Mouse (Mus musculus) intestine, postnatal 0 days (tissue): ENCODE results near the gene Rapgef4. TPM values are rescaled to one million over a fixed set of nuclear protein-coding genes. Genes with fewer than 3 reads are reported as not detected.
"Not testable (repeated sequence)": the region's sequence is repeated elsewhere in the genome, so short reads cannot be mapped to it uniquely, and the experiment has no call there.

Experiments
- ATAC-seq: fragments of 200-750 bp; cut with Nextera tagmentation; 2 replicates; pipeline ENCODE4 v1.8.0; 2017; ENCODE audit warnings: mild to moderate bottlenecking, moderate TSS enrichment, moderate library complexity
- H3K27ac ChIP-seq: fragments of 300-500 bp; sonication (generic); 2 replicates; pipeline ENCODE4 v1.5.1; 2014; ENCODE audit warnings: mild to moderate bottlenecking, low read depth, low read length, moderate library complexity
- H3K27me3 ChIP-seq: fragments of 300-500 bp; sonication (generic); replicated peaks from 2 replicates; pipeline ENCODE4 v1.6.1; 2014; ENCODE audit warnings: low read length, mixed read lengths; ENCODE audit not compliant: control insufficient read depth, insufficient read depth
- H3K36me3 ChIP-seq: fragments of 300-500 bp; sonication (generic); 2 replicates; pipeline ENCODE4 v1.6.1; 2014; ENCODE audit warnings: mild to moderate bottlenecking, moderate library complexity; ENCODE audit not compliant: control insufficient read depth, insufficient read depth
- H3K4me1 ChIP-seq: fragments of 300-500 bp; sonication (generic); replicated peaks from 2 replicates; pipeline ENCODE4 v1.6.1; 2014; ENCODE audit warnings: antibody characterized with exemption, low read length, mixed read lengths; ENCODE audit not compliant: control insufficient read depth, insufficient read depth
- H3K4me2 ChIP-seq: fragments of 300-500 bp; sonication (generic); replicated peaks from 2 replicates; pipeline ENCODE4 v1.6.1; 2014; ENCODE audit warnings: low read depth, mild to moderate bottlenecking, moderate library complexity
- H3K4me3 ChIP-seq: fragments of 300-500 bp; sonication (generic); 2 replicates; pipeline ENCODE4 v1.5.1; 2014; ENCODE audit warnings: low read depth, low read length
- H3K9ac ChIP-seq: fragments of 300-500 bp; sonication (generic); 2 replicates; pipeline ENCODE4 v1.6.1; 2014; ENCODE audit warnings: mild to moderate bottlenecking, low read depth, low read length
- H3K9me3 ChIP-seq: fragments of 300-500 bp; sonication (generic); 2 replicates; pipeline ENCODE4 v1.6.1; 2016; ENCODE audit warnings: mixed run types; ENCODE audit not compliant: control insufficient read depth
- CTCF ChIP-seq: sonication (generic); IDR thresholded peaks from 2 replicates; pipeline ENCODE4 v1.5.1; 2016; ENCODE audit warnings: low read depth, mild to moderate bottlenecking, control low read depth, antibody characterized with exemption, moderate library complexity
- WGBS: fragments of 180-500 bp; shearing (Covaris S2); extraction: QIAGEN DNeasy Blood & Tissue Kit; methylation state at CpG from one replicate; pipeline ENCODE4 v1.1.7; 2014; 5-methylcytosine and 5-hydroxymethylcytosine counted together
- polyA plus RNA-seq: library from polyadenylated mRNA; unstranded; fragments of >200 nt; fragmentation: Nextera tagmentation; extraction: Ambion mirVana; gene quantifications from 2 replicates; pipeline ENCODE4 v1.2.1, GENCODE M21; 2015

Gene Rapgef4
- polyA plus RNA-seq, 1 experiment from 2014 or later: 2.7 TPM

DNA sequence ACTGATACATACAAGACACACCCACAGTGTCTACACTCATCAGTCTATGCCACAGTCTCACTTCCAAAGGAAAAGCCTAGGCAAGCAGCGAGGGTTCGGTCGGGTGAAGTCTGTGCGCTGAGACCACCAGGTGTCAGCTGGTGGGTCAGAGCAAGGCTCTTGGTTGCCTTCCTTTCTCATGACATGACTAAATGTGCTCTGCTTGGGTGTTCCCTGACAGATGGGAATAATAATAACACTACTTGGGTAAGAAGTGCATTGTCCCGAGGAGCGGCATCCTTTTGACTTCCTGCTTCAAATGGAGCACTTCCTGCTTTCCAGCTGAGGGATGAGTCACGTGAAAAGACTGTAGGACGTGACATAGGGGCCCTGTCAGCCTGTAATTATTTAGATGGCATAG is 89.0 kb downstream of the Rapgef4 start:
- no peak overlapping the region for H3K4me3 ChIP-seq
- ATAC-seq: no peak
- H3K27me3 ChIP-seq: no peaks in the 10 kb centered on the region
- no peak overlapping the region for H3K4me2 ChIP-seq
- TF ChIP-seq CTCF: peak; percentile 9; the same call in 1 of the 2 replicates
- no peaks in the 10 kb centered on the region for H3K9me3 ChIP-seq
- H3K27ac ChIP-seq: no peak overlapping the region
- no peaks in the 10 kb centered on the region for H3K4me1 ChIP-seq
- H3K36me3 ChIP-seq: no peaks in the 10 kb centered on the region
- WGBS: 55% methylated on average over 8 of the region's 8 CpGs
- H3K9ac ChIP-seq: no peak overlapping the region

DNA sequence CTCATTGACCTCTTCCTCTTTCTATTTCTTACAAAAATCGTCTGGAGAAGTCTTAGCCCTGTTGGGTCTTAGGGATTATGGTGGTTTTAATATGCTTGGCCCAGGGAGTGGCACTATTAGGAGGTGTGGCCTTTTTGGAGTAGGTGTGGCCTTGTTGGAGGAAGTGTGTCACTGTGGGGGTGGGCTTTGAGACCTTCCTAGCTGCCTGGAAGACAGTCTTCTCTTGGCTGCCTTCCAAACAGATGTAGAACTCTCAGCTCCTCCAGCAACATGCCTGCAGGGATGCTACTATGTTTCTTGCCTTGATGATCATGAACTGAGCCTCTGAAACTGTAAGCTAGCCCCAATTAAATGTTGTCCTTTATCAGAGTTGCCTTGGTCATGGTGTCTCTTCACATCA is 92.1 kb downstream of the Rapgef4 start:
- not testable (repeated sequence) for H3K4me1 ChIP-seq, H3K4me2 ChIP-seq, H3K9ac ChIP-seq, H3K27me3 ChIP-seq, H3K9me3 ChIP-seq, H3K36me3 ChIP-seq, H3K27ac ChIP-seq, H3K4me3 ChIP-seq, ATAC-seq
- WGBS: 50% methylated on average over 1 of the region's 1 CpGs

DNA sequence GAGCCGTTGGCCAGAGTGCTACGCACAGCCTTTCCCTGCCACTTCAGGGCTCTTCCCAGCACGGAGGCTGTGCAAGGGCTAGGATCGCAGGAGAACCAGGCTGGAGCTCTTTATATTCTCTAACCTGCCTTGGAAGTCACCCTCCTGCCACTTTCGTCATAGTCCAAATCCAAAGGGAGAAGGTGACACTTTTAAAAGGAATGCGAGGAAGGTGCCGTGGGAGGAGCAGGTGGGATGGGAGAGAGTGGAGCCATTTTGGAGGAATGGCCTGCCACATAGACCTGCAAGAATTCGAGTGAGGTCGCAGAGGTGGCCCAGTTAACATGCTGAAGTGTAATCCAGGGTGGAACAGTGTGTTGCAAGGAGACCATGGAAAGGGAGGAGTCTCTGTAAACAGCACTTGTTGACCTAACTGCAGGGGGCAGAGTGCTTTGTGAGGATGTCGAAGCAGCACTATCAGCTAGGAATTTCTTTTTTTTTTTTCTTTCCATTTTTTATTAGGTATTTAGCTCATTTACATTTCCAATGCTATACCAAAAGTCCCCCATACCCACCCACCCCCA is 94.0 kb downstream of the Rapgef4 start:
- peak; percentile 27; the same call in 1 of the 2 replicates for TF ChIP-seq CTCF

DNA sequence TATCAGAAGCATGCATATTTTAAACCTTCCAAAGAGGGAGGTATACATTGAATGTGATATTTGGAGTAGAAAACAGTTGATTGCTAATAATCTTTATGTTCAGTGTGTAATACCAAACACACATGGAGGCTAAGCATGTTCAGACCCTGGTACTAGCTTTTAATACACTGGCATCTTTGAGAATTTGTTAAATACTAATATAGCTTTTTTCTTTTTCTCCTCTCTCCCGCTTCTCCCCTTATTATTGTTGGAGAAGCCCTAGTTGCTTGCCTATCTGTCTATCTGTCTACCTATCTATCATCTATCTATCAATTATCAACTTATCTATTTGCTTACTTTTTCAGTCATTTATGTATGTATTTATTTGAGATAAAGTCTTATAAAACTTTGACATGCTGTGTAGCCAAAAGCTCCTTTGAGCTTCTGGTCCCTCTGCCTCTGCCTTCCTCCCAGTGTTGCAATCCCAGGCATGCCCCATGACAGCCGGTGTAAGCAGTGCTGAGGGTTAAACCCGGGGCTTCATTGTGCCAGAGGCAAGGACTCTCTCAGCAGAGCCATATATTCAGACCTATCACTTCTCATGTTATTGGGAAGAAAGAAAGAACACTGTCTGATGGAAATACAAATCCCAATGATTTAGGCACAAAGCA is 96.6 kb downstream of the Rapgef4 start:
- no peak for ATAC-seq
- WGBS: 73% methylated on average over 3 of the region's 3 CpGs
- no peaks in the 10 kb centered on the region for H3K36me3 ChIP-seq

More for the DNA sequence above, 94.0 kb downstream of the Rapgef4 start:
- Histone ChIP-seq H3K27ac (no peak overlapping the region), H3K4me3 (no peak overlapping the region), H3K9ac (no peak overlapping the region), H3K9me3 (no peaks in the 10 kb centered on the region), H3K4me2 (no peak overlapping the region), H3K36me3 (no peaks in the 10 kb centered on the region), H3K4me1 (no peaks in the 10 kb centered on the region), H3K27me3 (no peaks in the 10 kb centered on the region)
- no peak for ATAC-seq
- WGBS: 67% methylated on average over 10 of the region's 10 CpGs

DNA sequence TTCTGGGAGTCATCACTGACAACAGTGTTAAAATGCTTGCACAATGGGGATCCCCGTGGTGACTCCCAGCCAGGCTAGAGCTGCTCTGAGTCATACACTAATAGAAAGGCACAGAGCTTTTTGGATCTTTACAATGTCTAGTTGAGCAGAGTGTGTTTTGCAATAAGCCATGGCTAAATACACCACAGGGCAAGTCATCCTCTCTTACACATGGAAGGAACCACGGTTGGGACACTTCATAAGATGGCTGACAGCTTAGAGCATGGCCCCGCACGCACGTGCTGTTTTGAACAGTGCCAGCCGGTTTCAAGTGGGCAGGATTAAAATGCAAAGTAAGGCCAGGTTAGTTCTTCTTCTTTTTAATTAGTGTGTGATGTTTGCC is 97.1 kb downstream of the Rapgef4 start:
- ATAC-seq: no peak
- no peaks in the 10 kb centered on the region for H3K4me1 ChIP-seq
- 77% methylated on average over 6 of the region's 6 CpGs for WGBS
- TF ChIP-seq CTCF: no peak
- H3K4me3 ChIP-seq: no peak overlapping the region
- no peak overlapping the region for H3K27ac ChIP-seq
- H3K27me3 ChIP-seq: no peaks in the 10 kb centered on the region
- H3K4me2 ChIP-seq: no peak overlapping the region
- H3K9ac ChIP-seq: no peak overlapping the region
- H3K9me3 ChIP-seq: no peaks in the 10 kb centered on the region
- no peaks in the 10 kb centered on the region for H3K36me3 ChIP-seq

More for the DNA sequence above, 96.6 kb downstream of the Rapgef4 start:
- H3K4me1 ChIP-seq: no peaks in the 10 kb centered on the region
- H3K27me3 ChIP-seq: no peaks in the 10 kb centered on the region
- no peak overlapping the region for H3K9ac ChIP-seq
- TF ChIP-seq CTCF: no peak
- H3K27ac ChIP-seq: no peak overlapping the region
- no peak overlapping the region for H3K4me2 ChIP-seq
- no peak overlapping the region for H3K4me3 ChIP-seq
- no peaks in the 10 kb centered on the region for H3K9me3 ChIP-seq

DNA sequence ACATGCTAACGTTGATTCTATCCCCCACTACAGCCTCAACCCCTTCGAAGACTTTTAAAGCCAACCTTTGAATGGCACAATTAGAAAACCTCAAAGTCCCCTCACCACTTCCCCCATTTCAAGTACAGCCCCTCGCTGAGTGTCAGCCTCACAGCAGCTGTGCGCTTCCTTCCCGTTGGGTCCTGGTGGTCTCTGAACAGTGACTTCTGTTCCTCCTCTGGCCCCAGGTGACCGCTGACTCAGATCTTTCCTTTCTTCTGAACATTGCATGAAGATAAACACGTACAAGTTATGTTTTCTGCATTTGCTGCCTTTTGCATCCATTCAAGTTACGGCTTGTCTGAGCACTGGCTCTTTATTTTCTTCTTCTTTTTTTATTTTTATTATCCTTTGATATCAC is 98.1 kb downstream of the Rapgef4 start:
- WGBS: 82% methylated on average over 8 of the region's 8 CpGs
- no peaks in the 10 kb centered on the region for H3K27me3 ChIP-seq
- no peak for TF ChIP-seq CTCF
- H3K4me1 ChIP-seq: no peaks in the 10 kb centered on the region
- no peaks in the 10 kb centered on the region for H3K36me3 ChIP-seq
- ATAC-seq: no peak
- no peaks in the 10 kb centered on the region for H3K9me3 ChIP-seq
- no peak overlapping the region for H3K27ac ChIP-seq
- H3K4me3 ChIP-seq: no peak overlapping the region
- H3K4me2 ChIP-seq: no peak overlapping the region
- no peak overlapping the region for H3K9ac ChIP-seq
